Mouse (Mus musculus) gastrocnemius, adult 8-10 months (tissue): Measurements from ENCODE around the gene Tmem190. TPM values are rescaled to one million over a fixed set of nuclear protein-coding genes. Genes with fewer than 3 reads are reported as not detected.
"Not testable (repeated sequence)": the region's sequence is repeated elsewhere in the genome, so short reads cannot be mapped to it uniquely, and the experiment has no call there.

Experiments
- DNase-seq, 2 experiments: peaks; one replicate each; pipeline ENCODE4 v3.0.0; 2022; ENCODE audit warnings: low spot score in 2 of 2
- total RNA-seq, 4 experiments: library from RNA; stranded (reverse); gene quantifications; 2 replicates each; pipeline ENCODE4 v1.2.4; 2022

The Tmem190 gene
- total RNA-seq, 4 experiments from 2014 or later = not detected

DNA sequence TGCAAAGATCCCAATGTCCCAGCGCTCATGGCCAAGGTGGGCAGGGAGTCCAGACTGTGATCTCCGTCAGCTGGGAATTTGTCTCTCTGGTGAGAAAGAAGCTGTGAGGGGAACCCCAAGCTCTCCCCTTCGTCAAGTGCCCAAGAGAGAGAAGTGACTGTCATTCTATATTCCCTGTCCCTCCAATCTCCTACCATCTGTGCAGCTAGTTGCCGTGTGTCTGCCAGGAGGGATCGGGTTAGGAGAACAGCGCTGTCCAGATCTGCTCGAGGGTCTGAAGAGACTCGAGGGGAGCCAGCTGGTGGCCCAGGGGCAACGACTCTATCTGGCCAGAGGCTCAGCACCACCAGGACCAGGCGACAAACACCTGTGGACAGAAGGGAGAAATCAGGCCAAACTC lies 6.6 kb upstream of the Tmem190 start:
- DNase-seq = no peak

DNA sequence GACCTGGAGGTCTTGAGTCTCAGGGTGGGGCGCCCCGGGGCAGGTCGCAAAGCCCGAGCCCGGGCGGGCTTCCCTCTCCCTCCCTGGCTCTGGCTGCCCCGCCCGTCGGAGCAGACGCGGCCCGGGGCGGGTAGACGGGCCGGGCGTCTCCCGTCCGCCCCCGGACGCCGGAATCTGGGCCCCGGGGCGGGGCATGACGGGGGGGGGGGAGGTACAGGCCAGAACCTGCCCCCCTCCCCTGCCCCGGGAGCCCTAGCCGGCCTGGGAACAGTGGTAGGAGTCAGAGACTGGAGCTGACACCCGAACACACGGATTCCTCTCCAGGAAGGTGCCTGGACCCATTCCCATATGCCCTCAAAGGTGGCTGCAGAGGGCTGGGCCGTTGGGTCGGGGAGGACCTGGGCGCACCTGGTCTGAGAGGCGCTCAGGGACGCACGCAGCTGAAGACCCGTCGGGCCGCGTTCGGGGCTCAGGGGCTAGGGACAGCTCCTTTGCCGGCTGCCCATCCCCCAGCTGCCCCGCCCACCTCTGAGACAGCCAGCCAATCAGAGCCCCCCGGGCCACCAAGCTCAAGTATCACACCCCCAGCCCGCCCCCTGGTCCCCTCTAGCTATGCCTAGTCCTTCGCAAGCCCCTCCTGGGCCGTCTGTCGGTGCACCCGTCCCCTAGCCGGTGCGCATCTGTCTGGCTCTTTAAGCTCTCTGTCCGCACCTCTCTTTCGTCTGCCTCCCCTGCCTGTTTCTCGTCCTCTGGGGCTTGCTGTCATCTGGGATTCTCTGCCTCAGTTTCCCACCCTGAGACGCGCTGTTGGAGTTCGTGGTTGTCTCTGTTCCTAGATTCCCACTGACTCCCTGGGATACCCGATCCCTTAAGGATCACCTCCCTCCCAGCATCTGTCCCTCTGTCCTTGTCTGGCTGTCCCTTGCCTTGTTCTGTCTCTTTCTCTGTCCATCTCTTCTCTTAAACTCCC lies 5.6 kb upstream of the Tmem190 start:
- DNase-seq = peak in 1 of 2 experiments; percentile 44

DNA sequence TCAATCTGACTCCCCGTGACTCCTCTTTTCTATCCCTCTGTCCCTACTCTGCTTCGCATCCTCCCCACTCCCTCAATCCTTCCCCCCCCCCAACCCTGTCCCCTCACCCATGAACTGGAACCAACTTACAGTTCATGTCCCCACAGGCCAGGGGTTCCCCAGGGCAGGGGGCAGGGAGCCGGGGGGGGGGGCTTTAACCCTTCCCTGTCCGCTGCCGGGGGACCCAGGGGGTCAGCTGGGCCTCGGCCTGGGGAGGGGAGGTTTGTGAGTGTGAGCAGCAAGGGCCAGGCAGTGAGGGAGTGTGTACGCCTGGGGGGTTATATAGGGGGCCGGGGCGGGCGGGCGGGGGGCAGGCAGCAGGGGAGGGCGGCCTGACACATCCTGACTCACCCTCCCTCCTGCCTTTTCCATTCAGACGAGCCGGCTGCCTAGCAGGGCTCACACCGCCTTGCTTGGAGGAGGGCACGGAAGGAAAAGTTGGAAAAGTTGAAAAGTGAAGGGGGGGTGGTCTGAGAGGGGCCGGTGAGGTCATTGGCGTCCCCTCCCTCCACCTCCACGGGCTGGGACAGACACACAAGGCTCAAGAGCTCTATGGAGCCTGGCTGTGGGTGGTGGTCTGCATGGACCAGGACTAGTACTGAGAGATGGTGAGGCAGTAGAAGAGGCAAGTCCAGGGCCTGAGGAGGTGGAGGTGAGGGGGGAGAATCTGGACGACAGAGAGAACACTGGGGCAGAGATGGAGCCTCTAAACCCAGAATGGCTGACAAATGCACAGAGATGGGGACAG lies 4.7 kb upstream of the Tmem190 start:
- DNase-seq = no peak

DNA sequence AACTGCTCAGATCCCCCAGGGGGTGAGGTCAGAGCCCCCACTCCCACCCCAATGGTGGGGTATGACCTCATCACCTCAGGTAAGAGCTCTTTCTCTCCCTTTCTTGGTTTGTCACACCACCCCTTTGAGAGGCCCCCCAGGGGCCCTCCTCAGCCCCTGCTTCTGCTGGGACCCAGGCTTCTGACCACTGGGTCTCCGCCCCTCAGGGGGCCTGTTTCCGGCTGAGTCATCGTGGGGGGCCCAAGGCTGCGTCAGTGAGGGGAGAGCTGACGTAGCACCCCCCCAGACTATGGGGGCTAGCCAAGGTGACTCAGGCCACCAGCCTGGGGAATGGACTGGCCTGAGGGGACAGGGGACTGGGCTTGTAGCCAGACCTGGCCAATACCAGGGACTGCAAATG lies 2.8 kb upstream of the Tmem190 start:
- no peak for DNase-seq

DNA sequence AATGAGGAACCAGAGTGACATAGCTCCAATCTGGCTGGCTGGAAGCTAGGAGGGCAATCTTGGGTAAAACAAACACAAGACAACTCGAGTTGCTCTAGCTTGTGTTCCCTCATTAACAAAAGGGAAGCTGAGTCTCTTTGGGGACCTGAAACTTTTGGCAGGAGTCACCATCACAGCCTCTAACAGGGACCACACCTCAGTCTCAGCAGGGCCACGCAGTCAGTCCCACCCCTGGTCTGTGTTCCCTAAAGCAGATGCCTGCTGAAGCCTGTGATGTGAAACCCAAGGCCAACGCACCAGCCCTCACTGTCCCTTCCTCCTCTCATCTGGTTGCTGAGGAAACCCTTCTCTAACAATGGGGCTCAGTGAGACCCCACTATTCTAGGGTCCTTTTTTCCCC lies 607 bp upstream of the Tmem190 start:
- no peak for DNase-seq

DNA sequence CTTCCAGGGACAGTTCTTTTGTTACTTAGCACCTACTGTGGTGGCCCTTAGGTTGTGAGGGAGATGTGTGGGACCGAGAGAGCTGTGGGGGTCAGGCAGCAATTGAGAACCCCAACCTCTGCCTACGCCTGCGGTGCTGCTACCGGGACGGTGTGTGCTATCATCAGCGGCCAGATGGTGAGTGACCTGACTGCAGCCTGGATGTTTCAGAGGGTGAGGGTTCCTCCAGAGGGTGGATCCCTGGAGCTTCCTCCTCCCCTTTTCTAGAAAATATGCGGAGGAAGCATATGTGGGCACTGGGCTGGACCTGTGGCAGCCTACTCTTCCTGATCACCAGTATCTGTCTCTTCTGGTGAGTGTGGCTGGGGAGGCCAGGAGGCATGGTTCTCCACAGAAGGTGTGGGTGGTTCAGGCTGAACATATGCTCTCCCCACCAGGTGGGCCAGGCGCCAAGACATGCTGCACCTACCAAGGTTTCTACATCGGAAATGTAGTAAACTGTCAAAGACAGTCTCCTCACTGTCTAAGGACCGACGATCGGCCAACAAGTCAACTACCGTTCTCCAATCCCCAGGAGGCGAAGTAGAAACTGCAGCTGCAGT lies 1.0 kb downstream of the Tmem190 start:
- no peak for DNase-seq

DNA sequence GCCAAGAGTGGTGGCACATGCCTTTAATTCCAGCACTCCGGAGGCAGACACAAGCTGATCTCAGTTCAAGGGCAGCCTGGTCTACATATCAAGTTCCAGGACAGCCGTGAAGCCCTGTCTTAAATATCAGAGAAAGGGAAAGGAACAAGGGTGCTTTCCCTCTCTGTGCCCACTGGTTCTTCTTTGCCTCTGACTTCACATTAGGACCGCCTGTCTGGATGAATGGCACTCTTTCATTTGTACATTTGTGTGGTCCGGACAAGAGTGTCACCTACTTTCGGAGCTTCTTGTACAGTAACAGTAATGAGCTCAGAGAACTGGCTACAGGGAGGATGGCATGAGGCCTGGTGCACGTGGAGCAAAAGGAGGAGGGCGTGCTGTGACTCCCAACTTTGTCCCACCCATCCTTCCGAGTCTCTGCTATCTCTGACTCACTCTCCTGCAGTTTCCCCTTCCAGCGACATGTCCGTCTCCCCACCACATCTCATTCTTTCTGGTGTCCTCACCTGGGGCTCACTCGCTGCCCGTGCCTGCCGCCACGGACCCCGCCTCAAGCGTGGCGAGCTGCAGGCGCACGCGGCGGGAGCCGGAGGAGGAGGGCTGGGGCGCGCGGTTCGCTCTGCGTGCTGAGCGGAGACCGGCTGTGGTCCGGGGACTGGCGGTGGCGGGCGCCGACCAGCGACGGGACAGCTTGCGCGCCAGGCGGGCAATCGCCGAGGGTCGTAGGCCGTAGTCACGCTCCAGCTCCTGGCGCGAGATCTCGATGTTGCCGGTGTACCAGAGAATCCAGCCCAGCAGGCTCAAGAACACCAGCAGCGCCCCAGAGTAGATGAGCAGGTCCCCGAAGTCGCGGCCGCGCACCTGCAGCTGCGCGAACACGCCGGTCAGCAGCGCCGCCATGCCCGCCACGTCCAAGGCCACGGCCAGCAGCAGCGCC lies 6.0 kb downstream of the Tmem190 start:
- peak; percentile 20 to 46 for DNase-seq

DNA sequence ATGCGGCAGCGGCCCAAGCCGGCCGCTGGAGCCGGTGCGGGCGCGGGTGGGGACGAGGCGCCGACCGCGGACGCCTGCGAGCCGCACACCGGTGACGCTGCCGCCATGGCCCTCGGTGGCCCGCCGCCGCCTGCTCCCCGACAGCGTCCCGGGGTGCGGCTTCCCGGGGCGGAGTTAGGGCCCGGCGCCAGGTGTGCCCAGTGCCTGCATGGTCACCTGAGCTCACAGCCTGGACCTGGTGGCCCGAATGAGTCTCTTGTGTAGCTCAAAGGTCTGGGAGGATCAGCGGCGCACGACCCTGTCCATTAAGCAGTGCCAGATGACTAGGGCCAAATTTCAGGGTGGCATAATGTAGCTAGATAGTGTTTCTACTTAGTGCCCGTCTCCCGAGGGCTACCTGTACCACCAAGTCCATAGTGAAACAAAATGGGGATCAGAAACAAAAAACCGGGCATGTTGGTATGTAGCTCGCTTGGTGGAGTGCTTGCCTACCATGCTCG lies 6.7 kb downstream of the Tmem190 start, which contains the start of gene Tmem238:
TSS of gene Tmem238 (minus strand) at position 221 of the 500 bp plus-strand sequence.
- DNase-seq = peak; percentile 55 to 57

DNA sequence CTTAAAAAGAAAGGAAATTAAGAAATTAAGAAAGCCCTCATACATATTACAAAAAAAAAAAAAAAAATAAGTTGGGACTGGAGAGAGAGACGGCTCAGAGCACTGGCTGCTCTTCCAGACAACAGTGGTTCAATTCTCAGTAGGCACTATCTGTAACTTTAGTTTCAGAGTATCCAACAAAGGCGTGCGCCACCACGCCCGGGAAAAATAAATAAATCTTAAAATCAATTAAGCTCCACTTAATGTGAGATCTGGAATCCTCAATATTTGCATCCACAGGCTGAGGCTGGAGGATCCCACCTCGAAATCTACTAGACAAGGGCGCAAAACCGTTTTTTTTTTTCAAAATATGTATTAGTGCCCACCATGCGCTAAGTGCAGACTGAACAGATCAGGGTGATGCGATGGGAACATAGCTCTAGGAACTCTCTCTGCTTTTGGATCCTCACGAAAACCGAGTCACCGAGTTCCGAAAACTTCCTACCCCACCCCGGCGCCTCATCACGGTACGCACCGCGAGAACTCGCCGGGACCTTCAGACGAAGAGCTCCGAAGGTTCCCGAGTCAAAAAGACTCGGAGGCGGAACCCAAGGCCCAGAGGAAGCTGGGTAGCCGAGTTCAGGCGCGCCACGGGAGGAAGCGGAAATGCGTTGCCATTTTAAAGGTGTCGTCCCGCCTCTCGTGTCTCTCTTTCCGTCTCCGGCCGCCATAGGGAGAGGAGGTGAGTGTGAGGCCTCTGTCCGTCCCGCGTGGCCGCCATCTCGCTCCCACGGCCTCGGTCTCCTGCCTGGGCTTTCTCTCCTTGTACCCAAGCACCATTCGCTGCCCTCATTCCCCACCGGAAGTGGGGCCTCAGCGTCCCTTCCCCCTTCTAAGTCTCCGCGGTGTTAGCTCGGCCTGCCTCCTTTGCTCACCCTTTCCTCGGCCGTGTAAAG lies 9.8 kb downstream of the Tmem190 start, which contains the start of gene Rpl28:
TSS of gene Rpl28 (plus strand) at position 597 of the 935 bp plus-strand sequence.
- peak; percentile 87 to 92 for DNase-seq

DNA sequence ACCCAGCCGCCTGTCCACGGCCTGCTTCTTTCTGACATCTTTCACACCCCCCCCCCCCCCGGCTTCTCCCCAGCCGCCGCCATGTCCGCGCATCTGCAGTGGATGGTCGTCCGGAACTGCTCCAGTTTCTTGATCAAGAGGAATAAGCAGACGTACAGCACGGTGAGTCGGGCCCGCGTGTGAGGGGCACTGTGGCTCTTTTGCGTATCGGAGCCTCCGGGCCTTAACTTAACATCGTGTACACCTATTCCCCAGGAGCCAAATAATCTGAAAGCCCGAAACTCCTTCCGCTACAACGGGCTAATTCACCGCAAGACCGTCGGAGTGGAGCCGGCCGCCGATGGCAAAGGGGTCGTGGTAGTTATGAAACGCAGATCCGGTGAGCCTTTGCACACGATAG lies 10.5 kb downstream of the Tmem190 start:
- DNase-seq = not testable (repeated sequence)

DNA sequence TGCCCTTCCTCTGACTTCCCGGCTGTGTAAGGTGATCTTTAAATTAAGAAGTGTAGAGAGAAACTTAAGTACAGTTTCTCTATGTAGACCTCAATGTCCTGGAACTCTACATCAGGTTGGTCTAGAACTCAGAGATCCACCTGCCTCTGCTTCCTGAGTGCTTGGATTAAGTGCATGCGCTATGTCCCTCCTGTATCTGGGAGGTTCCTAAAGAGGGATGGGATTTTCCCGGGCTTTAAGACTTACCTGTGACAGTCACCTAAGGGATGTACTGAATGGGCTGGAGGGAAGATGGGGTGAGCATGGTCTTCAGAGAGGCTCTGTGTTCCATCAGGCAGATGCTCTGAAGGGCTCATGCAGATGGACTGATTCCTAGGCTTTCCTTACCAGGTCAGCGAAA lies 10.9 kb downstream of the Tmem190 start:
- no peak for DNase-seq

DNA sequence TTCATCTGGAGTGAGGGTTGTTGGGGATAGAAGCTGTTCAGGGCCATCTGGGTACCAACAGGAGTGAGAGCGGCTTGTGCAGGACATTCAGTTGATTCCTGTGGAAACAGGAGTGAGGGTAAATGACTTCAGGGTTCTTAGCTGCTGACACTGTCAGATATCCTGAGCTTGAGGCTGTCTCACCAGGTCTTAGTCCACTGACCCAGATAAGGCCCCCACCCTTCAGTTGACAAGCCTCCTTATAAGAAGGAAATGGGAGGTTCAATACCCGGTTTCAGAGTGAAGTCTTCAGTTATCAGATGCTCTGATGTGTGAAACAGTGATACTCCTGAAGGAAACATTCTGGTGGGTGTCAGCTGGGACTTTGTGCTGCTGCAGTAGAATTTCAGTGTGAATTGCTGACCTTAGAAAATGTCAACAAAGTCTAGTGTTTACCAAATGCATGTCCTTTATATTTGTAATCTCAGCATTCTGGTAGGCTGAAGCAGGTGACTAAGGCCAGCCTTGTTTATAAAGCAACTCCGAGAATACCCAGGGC lies 12.0 kb downstream of the Tmem190 start:
- DNase-seq = no peak

DNA sequence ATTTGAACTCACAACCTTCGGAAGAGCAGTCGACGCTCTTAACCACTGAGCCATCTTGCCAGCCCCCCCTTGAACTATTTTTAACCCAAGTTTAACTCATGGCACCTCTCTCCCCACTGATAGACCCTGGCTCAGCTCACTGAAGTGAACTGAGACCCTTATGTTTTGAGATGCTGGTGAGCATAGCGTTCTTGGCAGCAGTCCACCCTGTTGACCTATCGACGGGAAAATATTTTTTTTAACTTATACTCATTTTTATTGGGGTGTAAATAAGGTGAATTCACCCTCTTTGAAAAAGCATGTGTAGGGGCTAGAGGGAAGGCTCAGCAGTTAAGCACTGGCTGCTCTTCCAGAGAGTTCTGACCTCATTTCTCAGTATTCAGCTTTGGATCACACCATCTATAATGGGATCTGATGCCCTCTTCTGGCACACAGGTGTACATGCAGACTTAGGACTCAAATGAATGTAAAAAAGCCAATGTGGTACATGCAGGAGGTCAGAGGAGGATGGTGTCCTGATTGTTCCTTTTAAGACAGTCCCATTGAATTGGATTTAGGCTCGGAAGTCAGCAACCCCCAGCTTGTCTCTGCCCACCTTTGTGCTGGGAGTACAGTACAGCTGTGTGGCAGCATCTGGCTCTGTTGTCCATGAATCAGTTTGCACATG lies 13.2 kb downstream of the Tmem190 start:
- DNase-seq = no peak

DNA sequence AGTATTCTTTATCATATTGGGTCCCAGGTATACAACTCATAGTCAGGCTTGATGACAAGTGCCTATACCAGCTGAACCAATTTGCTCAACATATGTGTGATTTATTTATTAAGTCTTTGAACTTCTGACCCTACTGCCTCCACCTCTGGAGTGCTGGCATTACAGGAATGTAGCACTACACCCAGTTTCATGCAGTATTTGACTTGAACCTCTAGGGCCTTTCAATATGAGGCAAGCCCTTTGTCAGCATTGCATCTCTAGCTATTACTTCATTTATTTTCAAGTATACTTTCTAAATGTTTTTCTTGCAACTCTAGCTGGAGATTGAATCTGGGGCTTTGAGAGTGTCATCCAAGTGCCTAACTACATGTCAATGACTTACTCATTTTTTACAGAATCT lies 19.5 kb downstream of the Tmem190 start:
- DNase-seq = no peak

DNA sequence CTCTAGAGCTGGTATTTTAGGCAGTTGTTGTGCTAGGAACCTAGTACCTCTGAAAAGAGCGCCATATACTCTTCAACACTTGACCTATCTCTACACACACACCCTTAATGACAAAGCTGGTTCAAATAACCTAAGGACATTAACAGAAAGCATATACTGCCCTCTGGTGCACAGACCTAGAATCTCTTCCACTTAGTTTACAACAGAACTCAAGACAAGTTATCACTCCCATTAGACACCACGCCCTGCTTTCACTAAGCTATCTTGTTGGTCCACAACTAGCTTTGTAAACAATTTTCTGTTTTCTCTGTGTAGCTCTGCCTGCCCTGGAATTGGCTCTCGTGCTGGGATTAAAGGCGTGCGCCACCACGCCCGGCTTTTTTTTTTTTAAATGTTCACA lies 24.0 kb downstream of the Tmem190 start:
- no peak for DNase-seq

DNA sequence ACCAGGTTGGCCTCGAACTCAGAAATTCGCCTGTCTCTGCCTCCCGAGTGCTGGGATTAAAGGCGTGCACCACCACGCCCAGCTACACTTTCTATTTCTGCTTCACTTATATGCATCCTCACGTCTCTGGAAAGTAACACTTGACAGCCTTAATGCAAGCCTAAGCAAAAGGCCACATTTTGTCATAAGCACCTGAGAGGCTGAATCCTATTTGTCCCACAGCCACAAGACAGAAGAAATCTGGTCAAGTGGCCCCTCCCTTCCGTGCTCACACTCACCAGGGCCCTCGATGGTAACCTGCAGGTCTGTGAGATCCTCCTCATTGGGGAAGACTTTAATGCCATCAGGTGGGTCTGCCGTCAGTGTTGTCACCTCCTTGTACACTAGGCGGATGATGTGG lies 28.4 kb downstream of the Tmem190 start:
- DNase-seq = not testable (repeated sequence)

DNA sequence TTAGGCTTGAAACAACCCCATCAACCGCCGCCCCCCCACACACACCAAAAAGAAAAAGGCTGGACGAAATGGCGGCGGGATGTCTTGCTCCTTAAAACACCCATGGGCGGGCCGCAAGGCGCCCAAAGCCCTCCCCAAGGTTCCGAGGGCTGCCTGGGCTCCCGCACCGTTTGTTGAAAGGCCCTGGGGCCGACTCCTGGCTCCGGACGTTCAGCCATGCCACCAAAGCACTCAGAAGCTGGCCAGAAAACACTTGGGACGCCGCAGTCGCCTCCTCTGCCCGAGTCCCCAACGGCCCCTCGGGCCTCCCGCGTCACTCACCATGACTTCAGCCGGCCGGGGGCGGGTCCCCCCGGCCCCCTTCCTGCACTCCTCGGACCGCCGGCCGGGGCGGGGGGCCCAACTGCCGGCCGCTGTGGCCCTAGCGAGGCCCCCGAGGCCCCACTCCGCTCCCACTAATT lies 29.1 kb downstream of the Tmem190 start:
- no peak for DNase-seq
